Mouse (Mus musculus) heart, adult 18-20 months (tissue): ENCODE measurements around the gene Focad. TPM values are rescaled to one million over a fixed set of nuclear protein-coding genes. Genes with fewer than 3 reads are reported as not detected.

Experiments
- DNase-seq, 2 experiments: peaks; one replicate each; pipeline ENCODE4 v3.0.0; 2021 to 2022; ENCODE audit warnings: mixed read lengths in 1 of 2
- long read RNA-seq, 2 experiments: library from polyadenylated mRNA; stranded (forward); transcript quantifications; one replicate each; pipeline ENCODE4 v2.0.0; 2021
- total RNA-seq, 2 experiments: library from RNA; stranded (reverse); gene quantifications; 2 replicates each; pipeline ENCODE4 v1.2.3; 2021

Gene Focad
- 10 to 100 TPM; 15.9 to 16.9 TPM for total RNA-seq
- long read RNA-seq, experiment 1, full-length matches to known transcripts = 2 of 29 reads
- long read RNA-seq, experiment 1, partial matches to known transcripts = 20 of 29 reads
- long read RNA-seq, experiment 1, other reads (novel, unspliced or antisense) = 7 of 29 reads
- long read RNA-seq, experiment 2, full-length matches to known transcripts = 2 of 16 reads
- long read RNA-seq, experiment 2, partial matches to known transcripts = 13 of 16 reads
- long read RNA-seq, experiment 2, other reads (novel, unspliced or antisense) = 1 of 16 reads

- peak; percentile 99 for DNase-seq
Observed at GRCm38 (mm10) chr4:88094062-88094767, at the start of gene Focad. Gene Focad (plus strand): TSS chr4:88094629.

- DNase-seq = no peak
Observed at GRCm38 (mm10) chr4:88045151-88045550, 49.3 kb upstream of the Focad start.

- DNase-seq = no peak
Observed at GRCm38 (mm10) chr4:88046280-88046679, 48.1 kb upstream of the Focad start.

- DNase-seq = no peak
Observed at GRCm38 (mm10) chr4:88075388-88075787, 19.0 kb upstream of the Focad start.

GRCm38 (mm10) chr4:88078983-88079382, 15.4 kb upstream of the Focad start:
- DNase-seq = no peak

GRCm38 (mm10) chr4:88081417-88081816, 13.0 kb upstream of the Focad start:
- no peak for DNase-seq

- no peak for DNase-seq
Observed at GRCm38 (mm10) chr4:88081885-88082284, 12.5 kb upstream of the Focad start.

- no peak for DNase-seq
Observed at GRCm38 (mm10) chr4:88082381-88082780, 12.0 kb upstream of the Focad start.

- DNase-seq = no peak
Observed at GRCm38 (mm10) chr4:88083781-88084180, 10.6 kb upstream of the Focad start.

- no peak for DNase-seq
Observed at GRCm38 (mm10) chr4:88090316-88090715, 4.1 kb upstream of the Focad start.

GRCm38 (mm10) chr4:88094768-88095420, 465 bp downstream of the Focad start:
- no peak for DNase-seq

GRCm38 (mm10) chr4:88095693-88096092, 1.3 kb downstream of the Focad start:
- no peak for DNase-seq

GRCm38 (mm10) chr4:88108585-88108984, 14.2 kb downstream of the Focad start:
- no peak for DNase-seq

GRCm38 (mm10) chr4:88117331-88117730, 22.9 kb downstream of the Focad start:
- no peak for DNase-seq

GRCm38 (mm10) chr4:88117942-88118341, 23.5 kb downstream of the Focad start:
- no peak for DNase-seq

GRCm38 (mm10) chr4:88118750-88119395, 24.4 kb downstream of the Focad start:
- DNase-seq = no peak

GRCm38 (mm10) chr4:88120091-88120490, 25.7 kb downstream of the Focad start:
- DNase-seq = no peak

GRCm38 (mm10) chr4:88122472-88122871, 28.0 kb downstream of the Focad start:
- no peak for DNase-seq

GRCm38 (mm10) chr4:88135936-88136335, 41.5 kb downstream of the Focad start:
- DNase-seq = no peak

GRCm38 (mm10) chr4:88136528-88136927, 42.1 kb downstream of the Focad start:
- no peak for DNase-seq

- DNase-seq = no peak
Observed at GRCm38 (mm10) chr4:88138366-88138917, 44.0 kb downstream of the Focad start.

- DNase-seq = no peak
Observed at GRCm38 (mm10) chr4:88149462-88149861, 55.0 kb downstream of the Focad start.
